Mouse (Mus musculus): ENCODE data around the gene Necap1. TPM values are rescaled to one million over a fixed set of nuclear protein-coding genes. Genes with fewer than 3 reads are reported as not detected.

Necap1 gene
- polyA plus RNA-seq (2012; rRNA removed): 22.8 and 42.8 TPM in 2 replicates

DNA sequence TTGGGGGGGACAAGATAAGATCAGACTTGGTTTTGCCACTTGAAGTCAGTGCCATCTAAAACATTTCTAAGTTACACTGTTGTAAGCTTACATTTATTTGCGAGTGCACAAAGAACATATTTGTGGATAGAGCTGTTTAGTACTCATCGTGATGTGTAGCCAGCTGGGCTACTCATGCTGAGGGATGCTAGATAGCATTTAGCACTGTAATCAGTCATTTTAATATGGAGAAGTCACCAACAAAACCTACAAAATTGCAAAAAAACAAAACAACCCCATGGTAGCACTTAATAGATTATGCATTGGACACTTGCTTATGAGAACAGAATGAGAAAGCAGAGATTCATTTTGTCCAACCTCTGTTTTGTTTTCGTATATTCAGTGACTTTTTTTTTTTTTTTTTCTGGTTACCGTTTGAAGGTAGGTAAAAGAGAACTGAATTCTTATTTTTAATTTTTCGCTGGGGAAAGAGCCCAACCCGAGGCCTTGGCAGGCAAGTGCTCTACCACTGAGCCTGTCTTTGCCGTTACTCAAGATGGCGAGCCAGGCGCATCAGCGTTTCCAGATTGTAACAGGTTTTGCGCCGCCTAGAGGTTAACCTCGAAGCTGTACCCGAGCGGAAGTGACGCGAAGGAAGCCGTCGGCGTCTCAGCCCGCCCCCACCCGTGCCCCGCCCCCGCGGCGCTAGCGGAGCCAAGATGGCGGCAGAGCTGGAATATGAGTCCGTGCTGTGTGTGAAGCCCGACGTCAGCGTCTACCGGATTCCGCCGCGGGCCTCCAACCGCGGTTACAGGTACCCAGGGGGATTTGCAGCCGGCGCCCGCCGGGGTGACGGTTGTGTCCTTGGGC is at the start of gene Necap1:
Necap1 (plus strand) TSS at position 604 of the 849 bp plus-strand sequence.

GRCm38 (mm10) chr6:122855955-122856354 is 18.3 kb upstream of the Necap1 start, which contains the start of gene C3ar1:
C3ar1 (minus strand) TSS chr6:122856161.

DNA sequence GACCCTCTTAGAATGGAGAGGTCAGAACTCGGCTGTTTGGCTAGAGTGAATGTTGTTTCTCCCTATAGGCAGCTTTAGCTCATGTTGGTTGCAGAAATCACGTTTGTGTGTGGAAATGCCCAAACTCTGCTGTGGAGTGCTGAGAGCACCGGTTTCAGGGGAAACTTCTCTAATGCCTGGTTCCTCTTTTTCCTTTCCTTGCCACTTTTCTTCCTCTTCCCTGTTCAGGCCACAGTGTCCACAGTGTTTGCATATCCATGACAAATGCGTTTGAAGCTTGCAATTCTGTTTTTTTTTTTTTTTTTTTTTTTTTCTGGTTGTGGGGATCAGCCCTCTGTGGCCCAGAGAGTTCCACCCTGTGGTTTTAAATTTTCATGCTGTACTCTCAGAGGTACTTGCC is 47.2 kb downstream of the Necap1 start, which contains the start of gene Clec4a1:
Clec4a1 (plus strand) TSS at position 398 of the 400 bp plus-strand sequence.

Other genes starting within 250 kb of the Necap1 start
- gene Dppa3, start 248.1 kb upstream of the Necap1 start, polyA plus RNA-seq (2012; rRNA removed): 0.48 TPM in 1 of 2 replicates, not detected in the other
- gene Nanog, start 167.0 kb upstream of the Necap1 start, polyA plus RNA-seq (2012; rRNA removed): 0.14 and 0.43 TPM in 2 replicates
- gene Slc2a3, start 72.8 kb upstream of the Necap1 start, polyA plus RNA-seq (2012; rRNA removed): 14.9 and 19.4 TPM in 2 replicates
- gene Foxj2, start 54.6 kb upstream of the Necap1 start, polyA plus RNA-seq (2012; rRNA removed): 3.9 and 6.4 TPM in 2 replicates
- gene C3ar1, start 18.3 kb upstream of the Necap1 start, polyA plus RNA-seq (2012; rRNA removed): 1.1 and 2.0 TPM in 2 replicates
- gene Clec4a1, start 47.4 kb downstream of the Necap1 start, polyA plus RNA-seq (2012; rRNA removed): 0.96 and 0.99 TPM in 2 replicates
- 0.25 and 0.30 TPM in 2 replicates for gene Clec4a3, start 78.0 kb downstream of the Necap1 start, polyA plus RNA-seq (2012; rRNA removed)
- not detected in 2 replicates for gene Clec4a4, start 115.9 kb downstream of the Necap1 start, polyA plus RNA-seq (2012; rRNA removed)
- gene Clec4b1, start 175.5 kb downstream of the Necap1 start, polyA plus RNA-seq (2012; rRNA removed): not detected in 2 replicates
- gene Clec4a2, start 232.0 kb downstream of the Necap1 start, polyA plus RNA-seq (2012; rRNA removed): 0.98 and 1.2 TPM in 2 replicates

Data from central nervous system, embryonic 11.5 days (tissue).